Mouse (Mus musculus): ENCODE data around the gene Wscd2.

DNA sequence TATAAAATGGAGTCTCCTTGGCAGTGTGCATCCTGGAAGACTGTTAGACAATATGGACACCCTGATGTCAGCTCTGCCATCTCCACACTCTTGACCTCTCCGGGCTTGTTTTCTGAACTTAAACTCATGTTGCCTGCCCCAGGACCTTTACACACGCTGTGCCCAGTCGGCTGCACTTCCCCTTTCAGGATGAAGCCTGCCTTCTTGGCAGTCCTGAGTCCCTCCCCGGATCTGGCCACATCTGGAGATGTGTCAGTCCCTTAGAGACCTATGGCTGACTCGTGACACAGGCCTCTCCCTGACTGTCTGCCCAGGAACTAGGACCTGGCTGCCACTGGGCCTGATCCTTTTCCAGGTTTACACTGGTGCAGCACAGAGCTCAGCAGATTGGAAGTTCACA is 16.6 kb downstream of the Wscd2 start:
- TF ChIP-seq TAL1 (IDR thresholded peaks at IDR 0.05; ENCODE audit: low read length) (no peak), GATA1 (IDR thresholded peaks at IDR 0.05; ENCODE audit: low read length) (no peak)
